Mouse (Mus musculus): ENCODE results near the gene Cxcl9. TPM values are rescaled to one million over a fixed set of nuclear protein-coding genes. Genes with fewer than 3 reads are reported as not detected.
"Not testable (repeated sequence)": the region's sequence is repeated elsewhere in the genome, so short reads cannot be mapped to it uniquely, and the experiment has no call there.

Cxcl9 gene
- total RNA-seq (2015; ENCODE audit: low replicate concordance) (5.2 TPM in 1 of 2 replicates, not detected in the other), total RNA-seq (2017; ENCODE audit: low replicate concordance) (not detected in 2 replicates)

DNA sequence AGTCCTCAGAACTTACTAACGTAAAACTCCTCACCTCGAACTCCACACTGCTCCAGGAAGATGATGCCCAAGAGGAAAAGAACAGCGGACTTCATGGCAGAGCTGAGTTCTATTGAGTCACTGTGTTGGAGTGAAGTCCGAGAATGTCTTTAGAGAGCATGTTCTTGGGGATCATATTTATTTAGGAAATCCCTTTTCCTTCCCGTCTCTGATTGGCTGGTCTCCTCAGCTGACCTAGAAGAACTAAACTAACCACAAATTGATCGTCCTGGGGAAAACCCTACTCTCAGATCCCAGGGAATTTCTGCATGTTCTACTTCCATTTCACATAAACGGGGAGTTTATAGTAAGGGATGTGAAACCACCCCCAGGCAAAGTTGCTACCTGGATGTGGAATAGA, at the start of gene Cxcl9:
Gene Cxcl9 (minus strand): TSS at position 151 of the 400 bp plus-strand sequence.
- ATAC-seq (replicated peaks; ENCODE audit: low FRiP score, poor library complexity, severe bottlenecking) = no peak

DNA sequence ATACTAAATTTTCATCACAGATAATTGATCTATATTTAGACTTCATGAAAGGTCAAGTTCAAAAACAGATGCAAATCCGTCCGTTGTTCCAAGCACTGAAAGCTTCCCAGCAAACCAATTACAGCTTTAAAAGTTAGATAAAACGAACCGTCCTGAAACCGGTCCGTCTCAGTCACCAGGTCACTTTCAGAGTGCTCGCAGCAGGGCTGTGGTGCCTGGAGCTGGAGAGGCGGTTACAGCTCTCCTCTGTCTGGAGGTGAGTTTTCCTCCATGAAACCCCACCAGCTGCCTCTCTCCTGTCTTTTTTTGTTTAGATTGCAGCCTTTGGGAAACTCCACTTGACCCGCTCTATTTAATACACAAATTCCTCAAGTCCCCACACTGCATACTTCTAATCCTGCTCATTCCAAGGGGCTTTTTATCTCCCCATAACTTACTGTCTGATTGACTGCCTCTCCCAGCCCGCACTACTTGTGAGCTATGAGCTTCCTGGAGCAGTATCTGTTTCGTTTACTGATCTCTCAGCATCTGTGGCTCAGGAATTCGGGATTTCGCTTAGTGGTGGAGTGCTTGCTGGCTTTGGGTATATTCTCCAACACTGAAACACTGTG, 49.0 kb upstream of the Cxcl9 start:
- ATAC-seq (replicated peaks; ENCODE audit: low FRiP score, poor library complexity, severe bottlenecking) = no peak

DNA sequence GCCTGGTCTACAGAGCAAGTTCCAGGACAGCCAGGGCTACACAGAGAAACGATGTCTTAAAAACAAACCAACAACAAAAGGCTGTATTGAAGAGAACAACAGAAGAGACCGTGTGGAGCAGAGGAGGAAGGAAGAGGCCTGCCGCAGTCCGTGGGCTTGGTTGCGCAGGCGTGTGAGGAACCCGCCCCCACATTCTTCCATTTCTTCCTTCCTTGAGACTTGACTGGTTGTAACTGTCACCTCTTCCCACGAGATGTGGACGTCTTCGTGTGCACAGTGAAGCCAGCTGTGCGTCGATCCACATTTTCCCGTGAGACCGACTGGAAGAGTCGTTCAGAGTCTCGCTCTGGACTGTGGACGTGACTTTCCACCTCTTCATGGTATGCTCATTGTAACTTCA, 47.5 kb upstream of the Cxcl9 start:
- no peak for ATAC-seq (replicated peaks; ENCODE audit: low FRiP score, poor library complexity, severe bottlenecking)

DNA sequence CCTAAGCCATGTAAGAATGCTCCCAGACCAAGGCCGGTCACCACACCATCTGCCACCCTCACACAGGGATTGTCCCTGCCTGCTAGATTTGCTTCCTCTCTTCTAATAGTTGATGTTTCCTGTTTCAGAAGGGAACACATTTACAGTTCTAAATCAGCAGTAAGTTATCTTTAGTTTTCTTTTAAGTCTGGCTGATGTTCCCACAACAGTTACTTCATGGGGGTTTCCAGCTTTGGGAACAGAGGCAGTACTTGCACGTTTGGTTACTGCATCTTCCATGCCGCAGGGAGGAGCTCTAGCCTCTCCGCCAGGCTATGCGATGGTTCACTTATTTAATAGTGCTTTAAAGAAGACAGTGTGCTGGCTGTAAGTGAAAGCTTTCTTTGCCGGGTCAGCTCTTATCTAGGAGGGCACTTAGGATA, 46.9 kb upstream of the Cxcl9 start:
- no peak for ATAC-seq (replicated peaks; ENCODE audit: low FRiP score, poor library complexity, severe bottlenecking)

DNA sequence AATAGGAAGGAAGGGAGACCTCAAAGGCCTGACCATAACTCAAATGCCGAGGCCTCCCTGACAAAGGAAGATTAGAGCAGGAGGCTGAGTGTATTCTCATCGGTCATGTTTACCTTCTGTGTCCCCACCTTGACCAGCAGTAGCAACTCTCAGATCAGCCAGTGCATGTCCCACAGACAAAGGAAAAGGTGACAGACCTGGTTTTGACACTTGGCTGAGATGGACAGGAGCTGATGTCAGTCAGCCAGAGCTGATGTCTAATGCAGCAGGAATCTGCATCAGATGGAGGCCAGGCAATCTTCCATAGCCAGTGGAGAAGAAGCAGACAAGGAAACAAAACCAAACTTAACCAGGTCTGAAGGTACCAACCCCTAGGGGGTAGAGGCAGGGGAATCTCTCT, 44.7 kb upstream of the Cxcl9 start:
- no peak for ATAC-seq (replicated peaks; ENCODE audit: low FRiP score, poor library complexity, severe bottlenecking)

DNA sequence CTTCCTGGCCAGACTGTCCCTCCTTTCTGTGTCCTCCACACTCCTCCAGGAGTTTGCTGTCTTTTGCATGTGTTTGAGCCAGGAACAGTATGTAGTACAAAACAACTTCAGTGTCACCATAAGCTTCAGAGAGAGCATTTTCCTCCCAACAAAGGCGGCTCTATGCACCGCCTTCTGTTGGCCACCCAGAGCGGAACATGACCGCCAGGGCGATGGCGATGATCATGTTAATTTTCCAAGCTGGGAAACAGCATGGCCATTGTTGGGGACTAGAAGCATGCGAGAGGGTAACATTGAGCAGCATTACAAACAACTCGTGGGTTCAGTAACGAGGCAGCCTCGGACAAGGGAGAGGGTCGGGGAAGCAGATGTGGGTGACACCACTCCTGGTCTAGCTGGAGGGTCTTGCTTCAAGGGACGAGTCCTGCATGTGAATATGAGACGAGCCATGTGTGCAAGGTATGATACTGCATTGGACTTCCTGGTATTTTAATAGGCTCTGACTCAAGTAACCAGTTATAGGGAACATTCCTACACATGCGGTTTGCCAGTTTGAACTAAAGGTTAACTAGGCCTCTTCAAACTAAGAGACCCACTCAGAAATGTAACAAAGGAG, 43.6 kb upstream of the Cxcl9 start:
- ATAC-seq (replicated peaks; ENCODE audit: low FRiP score, poor library complexity, severe bottlenecking) = no peak

DNA sequence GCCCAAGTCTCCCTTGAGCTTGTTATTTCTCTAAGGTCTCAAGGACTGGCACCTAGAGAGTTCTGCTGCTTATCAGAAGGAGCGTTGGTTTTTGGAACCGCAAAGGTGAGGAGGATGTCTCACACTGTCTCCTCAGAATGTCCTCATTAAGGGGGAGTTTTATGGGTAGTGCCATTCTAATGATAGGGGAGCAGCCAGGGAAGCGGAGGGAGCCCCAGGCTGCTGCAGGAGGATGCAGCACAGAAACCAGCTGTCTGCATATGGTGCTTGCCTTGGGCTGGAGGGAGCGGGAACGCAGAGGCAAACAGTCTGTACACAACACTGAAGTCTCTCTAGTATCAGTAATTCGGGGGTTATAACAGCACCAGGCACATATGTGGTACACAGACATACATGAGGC, 43.0 kb upstream of the Cxcl9 start:
- no peak for ATAC-seq (replicated peaks; ENCODE audit: low FRiP score, poor library complexity, severe bottlenecking)

DNA sequence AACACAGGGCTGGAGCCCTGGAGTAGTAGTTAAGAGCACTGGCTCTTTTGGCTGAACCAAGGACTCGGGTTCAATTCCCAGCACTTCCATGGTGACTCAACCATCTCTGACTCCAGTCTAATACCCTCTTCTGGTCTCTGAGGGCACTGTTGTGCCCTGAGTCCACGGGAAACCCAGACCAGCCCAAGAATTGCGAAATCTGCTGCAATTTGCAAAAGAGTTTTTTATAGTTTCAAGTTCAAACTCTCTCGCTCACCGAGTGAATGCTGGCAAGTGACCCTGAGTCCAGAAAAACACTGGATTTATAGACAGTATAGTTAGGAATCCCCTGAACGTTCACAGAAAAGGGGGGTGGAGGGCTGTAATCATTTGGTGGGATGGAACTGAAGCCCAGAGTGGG, 42.5 kb upstream of the Cxcl9 start:
- no peak for ATAC-seq (replicated peaks; ENCODE audit: low FRiP score, poor library complexity, severe bottlenecking)

DNA sequence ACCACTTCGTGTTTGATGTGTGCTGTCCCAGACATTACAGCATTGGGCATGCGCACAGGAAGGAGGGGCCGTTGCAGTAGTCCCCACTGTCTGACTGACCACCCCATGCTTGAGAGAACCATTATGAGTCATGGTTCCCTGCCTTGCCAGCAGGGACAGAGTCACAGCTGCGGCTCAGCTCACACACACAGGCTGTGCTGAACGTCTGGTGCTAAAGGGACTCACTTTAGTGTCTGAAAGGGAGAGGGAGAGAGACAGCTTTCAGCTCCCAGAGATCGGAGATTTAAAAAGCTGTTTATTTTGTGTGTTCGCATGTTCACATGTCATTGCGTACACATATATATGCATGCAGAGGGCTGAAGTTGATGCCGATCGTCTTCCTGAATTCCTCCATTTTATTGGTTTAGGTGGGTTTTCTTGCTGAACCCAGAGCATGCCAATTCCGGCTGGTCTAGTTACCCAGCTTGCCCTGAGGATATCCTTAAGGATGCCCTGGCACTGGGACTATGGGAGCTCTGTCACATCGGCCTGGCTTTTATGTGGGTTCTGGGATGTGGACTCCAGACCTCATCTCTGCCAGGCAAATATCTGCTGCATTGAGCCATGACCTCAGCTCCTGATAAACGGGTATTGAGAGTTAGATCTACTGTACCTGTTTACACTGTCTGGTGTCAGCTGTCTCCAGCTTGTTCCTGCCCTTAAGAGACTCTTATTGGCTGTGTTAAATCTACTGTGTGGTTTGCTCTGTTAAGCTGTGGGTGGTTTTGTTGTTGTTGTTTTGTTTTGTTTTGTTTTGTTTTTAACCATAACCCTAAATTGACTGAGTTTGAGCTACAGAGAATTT, 41.5 kb upstream of the Cxcl9 start:
- ATAC-seq (replicated peaks; ENCODE audit: low FRiP score, poor library complexity, severe bottlenecking) = no peak

DNA sequence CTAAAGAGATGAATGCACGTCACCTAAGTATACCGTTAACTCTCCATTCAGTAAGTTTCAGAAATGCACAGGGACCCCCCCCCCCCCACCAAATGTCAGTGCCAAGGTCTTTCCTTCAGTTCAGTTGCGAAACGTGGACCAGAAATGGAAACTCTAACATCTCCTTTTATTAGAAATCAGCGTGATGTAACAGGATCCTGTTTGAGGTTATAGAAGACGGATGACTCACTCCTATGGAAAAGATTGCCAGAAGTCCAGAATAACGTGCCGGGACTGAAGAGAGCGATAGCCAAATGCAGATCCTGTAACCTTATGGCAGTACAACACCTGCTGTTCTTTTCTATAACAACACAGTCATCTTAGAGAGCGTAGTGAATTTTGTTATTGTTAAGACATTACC, 40.5 kb upstream of the Cxcl9 start:
- no peak for ATAC-seq (replicated peaks; ENCODE audit: low FRiP score, poor library complexity, severe bottlenecking)

DNA sequence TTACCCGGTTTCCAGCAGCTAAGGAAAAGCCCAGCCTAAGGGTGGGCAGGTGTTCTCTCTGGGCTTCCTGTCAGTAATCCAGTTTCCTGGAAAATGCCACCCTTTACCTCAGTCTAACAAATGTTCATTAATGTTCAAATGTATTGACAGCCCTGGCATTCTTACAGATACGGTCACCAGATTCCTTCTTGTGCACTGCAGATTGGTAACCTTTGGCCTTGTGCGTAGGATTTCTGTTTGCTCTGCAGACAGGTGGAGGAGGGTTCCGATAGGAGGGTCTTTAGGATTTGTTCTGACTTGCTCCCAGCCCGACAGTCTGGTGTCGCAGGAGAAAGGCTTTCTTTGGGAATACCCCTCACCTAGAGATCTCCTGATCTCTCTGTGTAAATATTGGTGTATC, 38.7 kb upstream of the Cxcl9 start:
- ATAC-seq (replicated peaks; ENCODE audit: low FRiP score, poor library complexity, severe bottlenecking) = no peak

DNA sequence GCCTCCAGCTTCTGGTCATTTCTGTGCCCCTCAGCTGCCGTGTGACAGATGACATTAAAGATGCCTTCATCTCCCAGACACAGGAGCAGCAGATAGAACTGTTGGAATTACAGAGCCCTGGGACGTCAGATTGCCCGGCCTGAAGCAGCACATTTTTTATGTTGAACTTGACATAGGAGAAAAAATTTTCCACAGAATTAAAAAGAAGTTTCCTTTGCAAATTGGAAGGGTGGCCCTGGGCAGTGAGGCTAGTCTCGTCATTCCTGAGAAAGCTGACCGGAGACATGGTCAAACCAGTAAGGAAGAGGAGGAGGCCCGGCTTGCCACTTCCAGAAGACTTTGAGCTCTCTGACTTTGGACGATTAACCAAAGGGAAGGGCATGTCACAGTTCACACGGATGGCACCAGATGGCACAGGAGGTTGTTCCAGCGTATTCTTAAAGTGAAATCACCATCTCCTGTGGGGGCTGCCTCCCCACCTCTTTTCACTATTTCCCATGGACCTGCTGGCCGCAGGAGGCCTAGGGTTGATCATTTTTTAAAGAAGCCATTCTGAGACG, 37.3 kb upstream of the Cxcl9 start:
- no peak for ATAC-seq (replicated peaks; ENCODE audit: low FRiP score, poor library complexity, severe bottlenecking)

DNA sequence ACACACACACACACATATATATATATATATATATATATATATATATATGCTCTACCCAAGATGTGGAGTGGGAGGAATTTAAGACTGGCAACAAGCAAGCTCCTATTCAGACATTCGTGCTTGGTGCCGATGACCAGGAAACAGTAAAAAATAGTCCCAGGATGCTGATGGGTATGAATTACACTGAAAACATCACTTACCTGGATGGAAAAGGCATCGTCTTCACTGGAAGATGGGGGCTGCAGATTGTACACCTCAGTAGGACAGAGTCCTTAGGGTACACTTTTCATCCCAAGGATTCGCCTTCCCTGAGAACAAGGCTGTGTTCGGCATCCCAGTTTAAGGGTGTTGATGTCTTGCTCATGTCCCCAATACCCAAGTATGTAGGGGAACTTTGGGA, 36.1 kb upstream of the Cxcl9 start:
- ATAC-seq (replicated peaks; ENCODE audit: low FRiP score, poor library complexity, severe bottlenecking) = no peak

DNA sequence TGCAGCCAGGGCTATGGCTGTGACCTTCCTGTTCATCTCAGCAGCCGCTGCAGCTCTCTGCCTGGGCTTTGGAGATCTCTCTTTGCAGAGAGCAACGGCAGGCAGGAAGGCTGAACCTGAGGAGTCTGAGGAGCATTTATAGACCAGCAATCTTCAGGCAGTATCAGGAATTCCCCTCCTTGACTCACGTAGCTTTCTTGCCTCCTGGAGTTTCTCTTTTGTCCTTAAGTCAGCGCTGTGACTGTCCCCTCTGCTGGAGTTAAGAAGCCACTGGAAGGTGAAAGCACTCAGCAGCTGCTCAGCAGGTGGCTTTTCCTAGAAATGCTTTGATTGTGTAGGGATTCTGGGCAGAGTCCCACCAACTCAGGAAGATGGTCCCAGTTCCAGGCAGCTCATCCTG, 35.3 kb upstream of the Cxcl9 start:
- ATAC-seq (replicated peaks; ENCODE audit: low FRiP score, poor library complexity, severe bottlenecking) = no peak

DNA sequence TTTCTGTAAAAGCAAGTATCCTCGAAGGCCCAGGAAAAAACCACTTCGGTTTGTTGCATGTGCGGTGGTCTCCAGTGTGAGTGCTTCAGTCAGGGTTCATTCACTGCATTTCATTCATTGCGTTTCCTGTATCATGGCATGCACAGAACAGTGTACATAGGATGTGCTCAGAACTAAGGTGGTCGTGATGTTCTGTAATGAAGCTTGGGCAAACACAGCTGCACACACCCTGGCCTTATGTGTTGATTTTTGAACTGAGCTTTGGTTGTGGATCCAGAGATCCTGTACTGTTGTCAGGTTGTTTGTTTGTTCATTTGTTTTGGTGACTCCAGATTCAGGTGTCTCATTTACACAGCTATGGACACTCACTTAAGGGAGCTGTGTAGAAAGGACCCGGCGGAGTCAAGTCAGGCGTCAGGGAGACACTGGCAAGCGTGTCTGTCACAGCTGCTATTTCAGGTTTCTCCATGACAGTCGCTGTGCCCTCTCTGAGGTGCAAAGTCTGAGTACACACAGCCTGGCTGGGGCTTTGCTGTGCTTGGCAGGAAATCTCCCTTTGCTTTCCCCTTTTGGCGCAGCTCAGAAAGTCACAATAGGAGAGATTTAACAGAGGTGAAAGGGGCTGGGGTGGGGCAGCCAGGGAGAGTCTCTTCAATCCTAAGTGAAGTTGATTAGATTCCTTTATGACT, 31.0 kb upstream of the Cxcl9 start:
- ATAC-seq (replicated peaks; ENCODE audit: low FRiP score, poor library complexity, severe bottlenecking) = no peak

DNA sequence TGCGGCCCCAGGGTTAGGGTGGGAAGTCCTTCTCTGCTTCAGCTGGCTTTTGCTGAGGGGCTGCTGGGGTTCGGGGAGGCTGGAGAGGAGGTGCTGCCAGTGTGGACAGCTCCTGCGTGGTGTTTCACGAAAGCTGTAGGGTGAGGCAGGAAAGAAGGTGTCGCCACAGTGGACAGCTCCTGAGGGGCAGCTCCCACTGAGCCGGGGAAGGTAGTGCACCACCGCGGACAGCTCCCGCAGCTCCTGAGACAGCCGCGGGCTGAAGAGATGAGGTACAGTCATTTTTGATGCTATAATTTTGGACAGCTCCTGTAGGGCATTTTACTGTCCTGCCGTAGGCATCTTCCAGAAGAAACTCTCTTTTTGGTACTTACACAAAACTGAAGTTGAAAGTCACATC, 30.2 kb upstream of the Cxcl9 start:
- no peak for ATAC-seq (replicated peaks; ENCODE audit: low FRiP score, poor library complexity, severe bottlenecking)

DNA sequence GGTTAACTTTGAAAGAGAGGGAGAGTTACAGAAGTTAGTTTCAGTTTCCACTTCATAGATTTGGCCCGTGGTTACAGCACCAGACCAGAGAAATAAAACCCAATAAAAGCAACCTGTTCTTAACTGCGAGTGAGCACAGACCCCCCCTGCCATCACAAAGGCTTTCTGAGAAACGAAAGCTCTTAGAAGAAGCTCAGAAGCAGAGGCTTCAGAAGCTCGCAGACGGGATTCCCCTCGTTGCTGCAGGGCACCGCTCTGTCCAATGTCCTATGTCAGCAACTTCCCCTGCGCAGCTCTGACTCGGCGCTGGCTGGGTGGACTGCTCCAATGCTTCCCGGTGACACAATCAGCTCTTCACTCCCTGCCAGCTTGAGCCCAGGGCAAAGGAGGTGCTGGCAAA, 25.6 kb upstream of the Cxcl9 start:
- peak; percentile 55; the same call in 1 of the 2 replicates for ATAC-seq (replicated peaks; ENCODE audit: low FRiP score, poor library complexity, severe bottlenecking)

DNA sequence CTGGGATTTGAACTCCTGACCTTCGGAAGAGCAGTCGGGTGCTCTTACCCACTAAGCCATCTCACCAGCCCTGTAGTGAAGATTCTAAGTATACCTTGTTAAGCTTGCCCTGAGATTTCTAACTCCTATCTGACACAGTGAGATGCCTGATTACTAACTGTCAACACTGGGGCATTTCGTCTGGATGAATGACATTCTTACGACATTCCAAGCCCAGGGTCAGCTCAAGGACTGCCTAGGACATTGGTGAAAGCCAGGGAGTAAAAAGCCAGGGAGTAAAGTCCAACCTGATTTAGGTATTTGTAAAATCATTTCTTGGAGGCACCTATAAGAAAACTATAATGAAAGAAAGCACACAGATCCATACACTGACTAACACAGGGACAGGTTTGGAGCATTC, 24.8 kb upstream of the Cxcl9 start:
- ATAC-seq (replicated peaks; ENCODE audit: low FRiP score, poor library complexity, severe bottlenecking) = not testable (repeated sequence)

DNA sequence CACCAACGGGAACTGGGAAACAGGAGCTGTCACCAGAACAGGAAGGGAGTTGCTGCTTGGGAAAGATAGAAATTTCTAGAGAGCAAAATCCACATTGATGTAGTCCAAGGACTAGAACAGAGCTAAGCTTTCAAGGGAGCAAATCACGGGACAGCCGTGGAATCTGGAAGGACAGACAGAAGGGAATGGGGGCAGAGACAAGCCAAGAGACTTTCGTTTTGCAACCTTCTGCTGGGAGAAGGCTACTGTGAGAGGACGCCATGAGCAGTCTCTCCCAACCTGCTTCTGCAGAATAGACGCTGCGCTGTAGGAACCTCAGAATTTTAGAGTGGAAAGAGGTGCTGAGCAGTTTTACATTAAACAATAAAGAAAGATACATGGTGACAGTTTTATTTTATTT, 21.9 kb upstream of the Cxcl9 start:
- ATAC-seq (replicated peaks; ENCODE audit: low FRiP score, poor library complexity, severe bottlenecking) = no peak

DNA sequence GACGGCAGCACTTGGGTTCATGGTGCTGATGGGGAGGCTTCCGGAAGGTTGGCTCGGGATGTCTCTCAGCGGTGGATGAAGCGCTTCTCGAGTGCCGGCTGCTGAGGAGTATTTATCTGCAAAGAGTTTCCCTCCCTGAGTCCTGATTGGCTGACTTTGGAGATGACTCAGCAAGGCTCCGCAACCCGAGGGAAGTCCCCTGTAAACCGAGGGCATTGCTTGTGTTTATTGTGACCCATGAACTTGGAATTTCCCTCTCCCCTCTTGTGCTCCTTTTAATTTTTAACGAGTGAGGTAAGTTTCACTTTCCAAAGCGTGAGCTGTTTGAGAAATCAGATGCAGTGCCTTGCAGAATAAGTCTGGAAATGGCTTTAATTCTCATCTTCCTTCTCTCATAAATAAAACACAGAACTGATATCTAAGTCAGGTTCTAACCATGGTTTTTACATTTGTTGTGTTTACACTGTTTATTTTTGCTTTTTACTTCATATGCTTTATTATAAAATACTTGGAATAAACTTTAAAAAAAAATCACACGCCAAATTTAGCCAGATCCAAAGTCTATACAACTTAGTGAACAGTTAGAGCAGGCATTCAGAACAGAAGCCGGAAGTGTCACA, 21.0 kb upstream of the Cxcl9 start, which contains the start of gene Cxcl10:
Gene Cxcl10 (minus strand): TSS at position 96 of the 620 bp plus-strand sequence.
- ATAC-seq (replicated peaks; ENCODE audit: low FRiP score, poor library complexity, severe bottlenecking) = peak; percentile 95
